Mouse (Mus musculus) hindbrain, postnatal 0 days (tissue): ENCODE measurements at regions not wholly inside any gene's neighbourhood (a gene's known extent, or its start where the extent isn't known, plus 50 kb on each side); places are given as distances from the start of the nearest gene placed in this dataset.
A peak's percentile ranks its signal among the peaks of the same experiment; 100 is the strongest.

Experiments
- ATAC-seq: fragments of 200-750 bp; cut with Nextera tagmentation; 2 replicates; pipeline ENCODE4 v1.8.0; 2017; ENCODE audit warnings: mild to moderate bottlenecking, moderate TSS enrichment, moderate library complexity
- DNase-seq: peaks from one replicate; pipeline ENCODE4 v3.0.0-alpha.2; 2015; ENCODE audit warnings: low spot score
- H3K27ac ChIP-seq: fragments of 300-500 bp; sonication (generic); 2 replicates; pipeline ENCODE4 v1.5.1; 2014; ENCODE audit warnings: mild to moderate bottlenecking
- H3K27me3 ChIP-seq: fragments of 300-500 bp; sonication (generic); 2 replicates; pipeline ENCODE4 v1.6.1; 2014; ENCODE audit warnings: low read length, mixed read lengths; ENCODE audit not compliant: insufficient read depth
- H3K36me3 ChIP-seq: fragments of 300-500 bp; sonication (generic); 2 replicates; pipeline ENCODE4 v1.6.1; 2014; ENCODE audit warnings: low read length, mixed read lengths; ENCODE audit not compliant: insufficient read depth
- H3K4me1 ChIP-seq: fragments of 300-500 bp; sonication (generic); 2 replicates; pipeline ENCODE4 v1.6.1; 2014; ENCODE audit warnings: antibody characterized with exemption, low read length, mixed read lengths; ENCODE audit not compliant: insufficient read depth
- H3K4me2 ChIP-seq: fragments of 300-500 bp; sonication (generic); 2 replicates; pipeline ENCODE4 v1.6.1; 2014; ENCODE audit warnings: low read depth, mild to moderate bottlenecking, low read length, moderate library complexity, mixed read lengths
- H3K4me3 ChIP-seq: fragments of 300-500 bp; sonication (generic); 2 replicates; pipeline ENCODE4 v1.5.1; 2014; ENCODE audit warnings: low read length
- H3K9ac ChIP-seq: fragments of 300-500 bp; sonication (generic); replicated peaks from 2 replicates; pipeline ENCODE4 v1.6.1; 2014; ENCODE audit warnings: mild to moderate bottlenecking, low read length, moderate library complexity, mixed read lengths
- H3K9me3 ChIP-seq: fragments of 300-500 bp; sonication (generic); 2 replicates; pipeline ENCODE4 v1.6.1; 2016; ENCODE audit warnings: low read length, mixed read lengths
- CTCF ChIP-seq: IDR thresholded peaks from 2 replicates; pipeline ENCODE4 v1.5.1; 2016; ENCODE audit warnings: antibody characterized with exemption, control low read depth, low read depth
- WGBS: fragments of 180-500 bp; shearing (Covaris S2); extraction: QIAGEN DNeasy Blood & Tissue Kit; methylation state at CpG from one replicate; pipeline ENCODE4 v1.1.7; 2014; 5-methylcytosine and 5-hydroxymethylcytosine counted together

GRCm38 (mm10) chr3:148564716-148565115 is 425.6 kb downstream of the Adgrl2 start:
- H3K9me3 ChIP-seq: no peaks in the 10 kb centered on the region
- no peak overlapping the region for H3K4me3 ChIP-seq
- H3K4me1 ChIP-seq: no peaks in the 10 kb centered on the region
- no peaks in the 10 kb centered on the region for H3K27me3 ChIP-seq
- H3K9ac ChIP-seq: no peak overlapping the region
- H3K27ac ChIP-seq: no peak overlapping the region
- ATAC-seq (no peak), DNase-seq (no peak)
- TF ChIP-seq CTCF: no peak
- 89% methylated on average over 4 of the region's 4 CpGs for WGBS
- H3K4me2 ChIP-seq: no peak overlapping the region
- H3K36me3 ChIP-seq: no peaks in the 10 kb centered on the region

- no peaks in the 10 kb centered on the region for H3K9me3 ChIP-seq
- no peaks in the 10 kb centered on the region for H3K4me1 ChIP-seq
- H3K27me3 ChIP-seq: no peaks in the 10 kb centered on the region
- no peak for DNase-seq
- no peak overlapping the region for H3K9ac ChIP-seq
- no peak for TF ChIP-seq CTCF
- 85% methylated on average over 4 of the region's 4 CpGs for WGBS
- H3K36me3 ChIP-seq: no peaks in the 10 kb centered on the region
- H3K4me3 ChIP-seq: no peak overlapping the region
- H3K4me2 ChIP-seq: no peak overlapping the region
- no peak overlapping the region for H3K27ac ChIP-seq
- ATAC-seq: no peak
Observed at GRCm38 (mm10) chr3:148561211-148561610, 429.1 kb downstream of the Adgrl2 start.

- ATAC-seq (no peak), DNase-seq (peak; percentile 13)
- H3K27ac ChIP-seq: no peak overlapping the region
- H3K4me3 ChIP-seq: no peak overlapping the region
- H3K9ac ChIP-seq: no peak overlapping the region
- no peak overlapping the region for H3K4me2 ChIP-seq
- no peaks in the 10 kb centered on the region for H3K4me1 ChIP-seq
- no peaks in the 10 kb centered on the region for H3K36me3 ChIP-seq
- TF ChIP-seq CTCF: no peak
- no peaks in the 10 kb centered on the region for H3K27me3 ChIP-seq
- WGBS: 61% methylated on average over 13 of the region's 13 CpGs
- no peaks in the 10 kb centered on the region for H3K9me3 ChIP-seq
Observed at GRCm38 (mm10) chr3:148559752-148560460, 430.4 kb downstream of the Adgrl2 start.

DNA sequence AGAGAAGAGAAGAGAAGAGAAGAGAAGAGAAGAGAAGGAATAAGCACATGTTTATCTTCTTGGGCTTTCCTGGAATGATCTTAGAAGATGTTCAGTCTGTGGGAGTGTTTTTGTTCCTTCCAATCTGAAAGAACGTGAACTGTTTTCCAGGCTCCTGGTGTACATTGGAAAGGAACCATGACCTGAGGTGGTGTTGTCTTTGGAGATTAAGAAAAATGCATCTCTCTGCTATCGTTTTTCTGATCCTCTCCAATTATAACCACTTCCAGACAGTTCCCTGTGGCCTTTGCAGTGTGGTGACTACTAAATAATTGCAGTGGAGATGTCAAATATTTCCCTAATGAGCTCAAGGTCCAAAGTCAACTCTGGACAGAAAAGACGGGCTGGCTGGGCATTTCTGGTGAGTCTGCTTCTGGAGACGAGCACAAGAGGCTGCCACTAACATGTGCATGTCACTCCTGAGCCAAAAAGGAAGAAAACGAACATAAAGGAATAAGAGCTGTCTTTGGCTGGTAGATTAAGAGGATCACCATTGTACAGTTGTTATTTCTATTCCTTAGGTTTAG is 431.7 kb downstream of the Adgrl2 start:
- no peak for DNase-seq
- no peak overlapping the region for H3K4me3 ChIP-seq
- H3K9me3 ChIP-seq: no peaks in the 10 kb centered on the region
- H3K27me3 ChIP-seq: no peaks in the 10 kb centered on the region
- H3K36me3 ChIP-seq: no peaks in the 10 kb centered on the region
- no peak overlapping the region for H3K4me2 ChIP-seq
- no peak for ATAC-seq
- no peaks in the 10 kb centered on the region for H3K4me1 ChIP-seq
- no peak overlapping the region for H3K27ac ChIP-seq
- TF ChIP-seq CTCF: no peak
- no peak overlapping the region for H3K9ac ChIP-seq
- 64% methylated on average over 5 of the region's 5 CpGs for WGBS

DNA sequence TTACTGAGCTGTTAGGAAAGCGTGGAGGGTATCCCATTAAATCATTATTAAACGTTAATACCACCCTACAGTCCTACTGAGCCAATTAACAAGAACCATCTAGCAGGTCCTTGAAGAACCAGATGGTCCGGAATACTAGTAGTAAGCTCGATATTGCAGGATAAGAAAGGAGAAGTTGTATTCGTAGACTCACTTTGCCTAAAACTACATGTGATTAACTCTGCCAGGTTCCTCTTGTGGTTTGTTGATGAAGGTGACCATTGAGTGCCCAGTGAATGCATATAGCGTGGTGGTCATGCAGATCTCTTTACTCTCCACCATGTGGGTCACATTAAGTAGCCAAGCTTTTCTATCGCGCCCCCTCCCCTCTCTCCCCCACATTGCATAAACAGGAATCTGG is 435.0 kb downstream of the Adgrl2 start:
- H3K4me3 ChIP-seq: no peak overlapping the region
- DNase-seq (no peak), ATAC-seq (no peak)
- no peak overlapping the region for H3K27ac ChIP-seq
- WGBS: 92% methylated on average over 8 of the region's 8 CpGs
- H3K4me2 ChIP-seq: no peak overlapping the region
- no peaks in the 10 kb centered on the region for H3K36me3 ChIP-seq
- no peaks in the 10 kb centered on the region for H3K27me3 ChIP-seq
- no peak overlapping the region for H3K9ac ChIP-seq
- H3K9me3 ChIP-seq: no peaks in the 10 kb centered on the region
- no peak for TF ChIP-seq CTCF
- no peaks in the 10 kb centered on the region for H3K4me1 ChIP-seq

GRCm38 (mm10) chr3:148550716-148551115 is 439.6 kb downstream of the Adgrl2 start:
- DNase-seq: no peak
- Histone ChIP-seq H3K27ac (no peak overlapping the region), H3K27me3 (no peaks in the 10 kb centered on the region), H3K4me1 (no peaks in the 10 kb centered on the region), H3K4me3 (no peak overlapping the region), H3K9me3 (no peaks in the 10 kb centered on the region), H3K36me3 (no peaks in the 10 kb centered on the region), H3K9ac (no peak overlapping the region), H3K4me2 (no peak overlapping the region)
- TF ChIP-seq CTCF: no peak
- WGBS: 75% methylated on average over 2 of the region's 2 CpGs
- no peak for ATAC-seq

DNA sequence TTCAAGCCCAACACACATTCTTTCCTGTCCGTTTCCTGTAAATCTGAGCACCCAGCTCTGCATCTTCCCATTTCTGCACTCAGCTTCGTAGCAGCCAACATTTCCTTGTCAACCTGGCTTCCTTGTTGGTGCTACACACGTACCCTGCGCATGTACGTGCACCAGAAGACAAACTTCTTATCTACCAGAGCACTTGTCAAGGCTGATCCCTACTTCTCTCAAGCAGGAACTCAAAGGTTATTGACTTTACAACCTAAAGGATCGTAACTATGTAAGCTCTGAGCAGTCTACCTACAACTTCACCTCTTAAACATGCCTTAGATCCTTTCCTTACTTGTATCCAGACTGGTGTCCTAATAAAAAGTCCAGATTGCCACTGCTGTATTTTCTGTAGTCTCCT is 445.4 kb downstream of the Adgrl2 start:
- H3K4me3 ChIP-seq: no peak overlapping the region
- no peaks in the 10 kb centered on the region for H3K9me3 ChIP-seq
- H3K36me3 ChIP-seq: no peaks in the 10 kb centered on the region
- no peak for TF ChIP-seq CTCF
- no peak overlapping the region for H3K9ac ChIP-seq
- H3K4me1 ChIP-seq: no peaks in the 10 kb centered on the region
- WGBS: 90% methylated on average over 6 of the region's 6 CpGs
- no peaks in the 10 kb centered on the region for H3K27me3 ChIP-seq
- H3K4me2 ChIP-seq: no peak overlapping the region
- ATAC-seq: no peak
- H3K27ac ChIP-seq: no peak overlapping the region
- DNase-seq: no peak
